Mouse (Mus musculus) heart, adult 8-10 months (tissue): ENCODE measurements around the gene Grm2. TPM values are rescaled to one million over a fixed set of nuclear protein-coding genes. Genes with fewer than 3 reads are reported as not detected.
"Not testable (repeated sequence)": the region's sequence is repeated elsewhere in the genome, so short reads cannot be mapped to it uniquely, and the experiment has no call there.

ENCODE experiments used
- DNase-seq: peaks from one replicate; pipeline ENCODE4 v3.0.0; 2022; ENCODE audit warnings: low spot score
- total RNA-seq, 4 experiments: library from RNA; stranded (reverse); gene quantifications; 2 replicates each; pipeline ENCODE4 v1.2.4; 2022

Grm2 gene
- total RNA-seq, 4 experiments from 2014 or later: not detected

- DNase-seq: no peak
Measured at GRCm38 (mm10) chr9:106647226-106647625, 8.7 kb downstream of the Grm2 start.

GRCm38 (mm10) chr9:106645684-106646271 lies 10.1 kb downstream of the Grm2 start:
- DNase-seq: no peak

- no peak for DNase-seq
Measured at GRCm38 (mm10) chr9:106643787-106644186, 12.1 kb downstream of the Grm2 start.

- peak; percentile 19 for DNase-seq
Measured at GRCm38 (mm10) chr9:106643128-106643527, 12.8 kb downstream of the Grm2 start.

GRCm38 (mm10) chr9:106641346-106641745 lies 14.5 kb downstream of the Grm2 start:
- no peak for DNase-seq

GRCm38 (mm10) chr9:106638154-106638553 lies 17.7 kb downstream of the Grm2 start:
- no peak for DNase-seq

GRCm38 (mm10) chr9:106632185-106632584 lies 23.7 kb downstream of the Grm2 start:
- DNase-seq: no peak

GRCm38 (mm10) chr9:106627796-106628195 lies 28.1 kb downstream of the Grm2 start:
- not testable (repeated sequence) for DNase-seq

GRCm38 (mm10) chr9:106626282-106626681 lies 29.6 kb downstream of the Grm2 start, which contains the start of gene Iqcf6:
Gene Iqcf6, plus strand, starts transcription at chr9:106626582.
- no peak for DNase-seq

GRCm38 (mm10) chr9:106617496-106617895 lies 38.4 kb downstream of the Grm2 start:
- DNase-seq: no peak

GRCm38 (mm10) chr9:106616306-106616705 lies 39.6 kb downstream of the Grm2 start:
- DNase-seq: no peak

- DNase-seq: no peak
Measured at GRCm38 (mm10) chr9:106614616-106615015, 41.3 kb downstream of the Grm2 start.

- DNase-seq: no peak
Measured at GRCm38 (mm10) chr9:106613951-106614350, 41.9 kb downstream of the Grm2 start.

GRCm38 (mm10) chr9:106610727-106611126 lies 45.2 kb downstream of the Grm2 start:
- no peak for DNase-seq

- DNase-seq: peak; percentile 5
Measured at GRCm38 (mm10) chr9:106600546-106600945, 55.3 kb downstream of the Grm2 start.

GRCm38 (mm10) chr9:106598466-106598865 lies 57.4 kb downstream of the Grm2 start:
- no peak for DNase-seq

GRCm38 (mm10) chr9:106595836-106596235 lies 60.0 kb downstream of the Grm2 start:
- no peak for DNase-seq

- not testable (repeated sequence) for DNase-seq
Measured at GRCm38 (mm10) chr9:106595402-106595801, 60.5 kb downstream of the Grm2 start.

Other genes with a start within 250 kb of the Grm2 start
- 100 to 1,000 TPM; 256 to 304 (median 274) TPM for gene Rpl29, start 226.6 kb downstream of the Grm2 start, total RNA-seq
- gene Acy1, start 217.8 kb downstream of the Grm2 start, total RNA-seq: 10 to 100 TPM; 23.1 to 28.9 (median 25.7) TPM
- 10 to 100 TPM in 2 of 4 experiments, 1 to 10 TPM in 2; 6.0 to 11.8 (median 9.6) TPM for gene Abhd14b, start 208.6 kb downstream of the Grm2 start, total RNA-seq
- gene Abhd14a, start 208.4 kb downstream of the Grm2 start, total RNA-seq: 10 to 100 TPM; 17.5 to 20.6 (median 19.5) TPM
- 10 to 100 TPM; 72.2 to 76.0 (median 74.5) TPM for gene Pcbp4, start 202.8 kb downstream of the Grm2 start, total RNA-seq
- gene Gpr62, start 190.1 kb downstream of the Grm2 start, total RNA-seq: under 1 TPM in 1 of 4 experiments, not detected in 3; 0.19 TPM
- 10 to 100 TPM; 22.5 to 28.3 (median 24.1) TPM for gene Rrp9, start 180.1 kb downstream of the Grm2 start, total RNA-seq
- 10 to 100 TPM; 32.5 to 56.0 (median 41.7) TPM for gene Parp3, start 179.1 kb downstream of the Grm2 start, total RNA-seq
- gene Iqcf1, start 156.1 kb downstream of the Grm2 start, total RNA-seq: not detected
- not detected for gene Iqcf5, start 141.5 kb downstream of the Grm2 start, total RNA-seq
- not detected for gene Iqcf3, start 94.5 kb downstream of the Grm2 start, total RNA-seq
- gene Iqcf4, start 85.1 kb downstream of the Grm2 start, total RNA-seq: not detected
- gene Iqcf6, start 29.5 kb downstream of the Grm2 start, total RNA-seq: not detected
- gene Tex264, start 29.8 kb upstream of the Grm2 start, total RNA-seq: 10 to 100 TPM; 46.0 to 53.2 (median 47.4) TPM
- gene Rad54l2, start 133.1 kb upstream of the Grm2 start, total RNA-seq: 10 to 100 TPM; 10.3 to 11.1 (median 10.7) TPM
- 10 to 100 TPM; 23.9 to 30.7 (median 25.3) TPM for gene Dcaf1, start 165.8 kb upstream of the Grm2 start, total RNA-seq
- gene Rbm15b, start 231.3 kb upstream of the Grm2 start, total RNA-seq: 10 to 100 TPM; 10.6 to 13.9 (median 12.0) TPM
- gene Manf, start 235.9 kb upstream of the Grm2 start, total RNA-seq: 100 to 1,000 TPM; 112 to 170 (median 145) TPM